Mouse (Mus musculus) left cerebral cortex, postnatal 36 days (tissue): ENCODE results near the gene Slc25a17. TPM values are rescaled to one million over a fixed set of nuclear protein-coding genes. Genes with fewer than 3 reads are reported as not detected.

Source experiments
- DNase-seq, 2 experiments: peaks; one replicate each; pipeline ENCODE4 v3.0.0; 2021 to 2022; ENCODE audit warnings: low spot score in 2 of 2, mixed read lengths in 1 of 2
- intact Hi-C: fragments of 180-260 bp; cut with DNase I; formaldehyde crosslinking; loops from one replicate; pipeline ENCODE4 v1.15.1; 2025
- total RNA-seq, 2 experiments: library from RNA; stranded (reverse); gene quantifications; 2 replicates each; pipeline ENCODE4 v1.2.3; 2021

Gene Slc25a17
- total RNA-seq, 2 experiments from 2014 or later = 39.3 to 41.7 TPM

DNA sequence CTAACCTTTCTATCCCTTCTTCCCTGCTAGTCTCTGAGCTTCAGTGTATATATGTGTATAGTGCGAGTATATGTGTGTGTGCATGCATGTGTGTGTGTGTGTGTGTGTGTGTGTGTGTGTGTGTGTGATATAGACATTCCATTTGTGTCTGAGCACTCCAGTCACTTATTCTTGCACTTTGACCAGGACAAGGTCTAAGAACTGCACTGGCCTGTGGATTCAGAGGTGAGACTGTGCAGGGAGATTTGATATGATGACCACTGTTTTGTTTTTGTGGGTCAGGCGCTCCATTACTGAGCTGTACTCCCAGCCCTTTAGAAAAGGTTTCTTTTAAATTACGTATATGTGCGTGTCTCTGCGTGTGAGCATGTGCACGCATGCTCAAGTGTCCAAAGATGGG is 54.1 kb downstream of the Slc25a17 start:
- intact Hi-C loops = loop anchor here (10.0 kb wide), 1 partner anchor 282 kb away; no protein-coding TSS in a partner anchor
- no peak for DNase-seq

- intact Hi-C loops = loop anchor here (10.0 kb wide), 1 partner anchor 280 kb away; no protein-coding TSS in a partner anchor
- DNase-seq = no peak
Measured at GRCm38 (mm10) chr15:81305035-81305434, 55.6 kb downstream of the Slc25a17 start.

DNA sequence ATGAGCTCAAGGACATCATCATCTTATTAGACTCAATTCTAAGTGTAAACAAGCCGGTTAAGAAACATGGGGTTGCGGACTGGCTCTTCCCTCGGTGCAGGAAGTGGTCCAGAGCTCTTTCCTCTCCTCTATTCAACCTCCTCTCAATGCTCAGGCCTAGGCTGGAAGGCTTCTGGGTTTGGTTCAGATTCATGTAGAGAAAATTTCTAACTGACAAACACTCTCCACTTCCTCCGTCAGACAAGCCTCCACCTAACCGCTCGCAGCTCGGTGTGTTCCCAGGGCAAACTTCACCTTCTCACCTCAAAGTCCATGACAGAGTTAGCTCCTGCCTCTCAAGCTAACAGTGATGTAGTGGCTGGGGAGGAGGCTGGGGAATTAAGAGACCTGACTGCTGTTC is 56.6 kb downstream of the Slc25a17 start:
- DNase-seq = no peak
- intact Hi-C loops = loop anchor here (5.0 to 10.0 kb wide), 3 partner anchors 37 to 279 kb away; partner anchors contain the start of gene Mchr1

GRCm38 (mm10) chr15:81302151-81302808 is 58.3 kb downstream of the Slc25a17 start:
- no peak for DNase-seq
- intact Hi-C loops = loop anchor here (5.0 to 10.0 kb wide), 3 partner anchors 35 to 277 kb away; partner anchors contain the start of gene Mchr1

DNA sequence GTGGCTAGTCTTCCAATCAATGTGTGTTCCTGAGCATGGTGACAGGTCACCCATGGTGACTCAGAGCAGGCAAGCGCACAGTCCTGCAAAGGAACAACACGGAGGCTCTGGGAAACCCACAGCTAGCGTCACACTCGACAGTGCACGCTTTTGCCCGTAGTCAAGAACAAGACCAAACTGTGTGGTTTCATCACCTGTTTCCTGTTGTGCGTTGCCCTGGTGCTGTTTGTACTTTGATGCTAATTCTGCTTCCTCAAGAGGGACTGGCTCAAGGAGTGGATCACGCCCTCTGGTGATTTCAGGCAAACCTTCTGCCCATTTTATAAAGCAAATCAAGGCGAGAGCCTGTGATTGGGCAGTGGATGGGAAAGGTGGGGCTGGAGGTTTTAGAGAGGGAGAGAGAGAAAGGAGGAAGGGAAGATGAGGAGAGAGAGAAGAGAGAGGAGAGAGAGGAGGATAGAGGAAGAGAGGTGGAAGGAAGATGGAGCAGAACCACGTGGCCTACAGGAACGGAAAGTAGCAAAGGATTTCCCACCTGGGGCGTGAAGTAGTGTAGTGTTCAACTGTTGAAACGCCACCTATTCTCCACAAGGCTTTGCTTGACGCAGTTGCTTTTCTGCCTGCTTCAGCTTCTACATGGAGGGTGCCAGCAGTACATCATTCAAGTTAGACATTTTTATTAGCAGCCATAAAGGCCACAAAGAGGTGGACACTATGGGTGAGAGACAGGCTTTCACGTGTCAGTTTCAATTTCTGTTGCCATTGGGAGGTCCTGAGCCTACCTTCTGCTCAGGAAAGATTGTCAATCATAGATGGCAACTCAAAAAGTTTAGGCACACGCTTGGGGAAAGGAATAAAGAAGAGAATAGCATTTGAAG is 59.2 kb downstream of the Slc25a17 start:
- DNase-seq = no peak
- intact Hi-C loops = loop anchor here (5.0 to 10.0 kb wide), 3 partner anchors 34 to 277 kb away; partner anchors contain the start of gene Mchr1

- intact Hi-C loops = loop anchor here (5.0 to 10.0 kb wide), 3 partner anchors 33 to 276 kb away; partner anchors contain the start of gene Mchr1
- DNase-seq = peak in 1 of 2 experiments; percentile 22
Measured at GRCm38 (mm10) chr15:81300520-81301069, 60.0 kb downstream of the Slc25a17 start.

DNA sequence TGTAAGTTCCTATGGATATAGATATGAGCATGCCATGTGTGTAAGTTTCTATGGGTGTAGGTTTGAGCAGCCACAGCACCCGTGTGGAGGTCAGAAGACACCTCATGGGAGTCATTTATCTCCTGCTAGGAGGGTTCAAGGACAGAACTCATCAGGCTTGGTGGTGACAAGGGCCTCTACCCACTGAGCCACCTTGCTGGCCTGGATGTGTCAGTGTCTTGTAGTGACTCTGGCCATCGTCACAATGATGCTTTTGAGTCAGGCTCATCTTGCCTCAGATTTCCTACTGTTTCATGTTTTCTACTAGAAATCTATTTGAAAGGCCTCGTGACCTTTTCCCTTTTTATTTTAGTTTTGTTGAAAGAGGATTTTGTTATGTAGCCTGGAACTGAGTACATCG is 61.1 kb downstream of the Slc25a17 start:
- intact Hi-C loops = no loop called here
- DNase-seq = no peak

DNA sequence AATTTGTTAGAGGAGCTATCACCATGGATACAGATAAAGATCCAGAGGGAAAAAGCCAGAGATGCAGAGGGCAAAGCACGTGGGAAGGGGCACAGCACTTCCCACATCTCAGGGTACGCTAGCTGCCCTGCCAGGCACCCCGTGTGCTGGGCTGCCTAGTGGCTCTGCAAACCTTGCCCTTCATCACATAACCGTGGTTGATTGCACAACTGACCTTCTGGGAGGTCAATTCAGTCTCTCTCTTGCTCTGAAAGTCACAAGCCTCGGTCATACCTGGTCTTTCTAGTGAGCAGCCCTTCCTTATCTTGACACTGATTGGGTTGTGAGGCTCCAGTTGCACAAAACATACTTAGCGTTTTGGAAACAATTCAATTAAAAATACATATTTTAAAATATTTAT is 62.4 kb downstream of the Slc25a17 start:
- DNase-seq = no peak
- intact Hi-C loops = no loop called here

DNA sequence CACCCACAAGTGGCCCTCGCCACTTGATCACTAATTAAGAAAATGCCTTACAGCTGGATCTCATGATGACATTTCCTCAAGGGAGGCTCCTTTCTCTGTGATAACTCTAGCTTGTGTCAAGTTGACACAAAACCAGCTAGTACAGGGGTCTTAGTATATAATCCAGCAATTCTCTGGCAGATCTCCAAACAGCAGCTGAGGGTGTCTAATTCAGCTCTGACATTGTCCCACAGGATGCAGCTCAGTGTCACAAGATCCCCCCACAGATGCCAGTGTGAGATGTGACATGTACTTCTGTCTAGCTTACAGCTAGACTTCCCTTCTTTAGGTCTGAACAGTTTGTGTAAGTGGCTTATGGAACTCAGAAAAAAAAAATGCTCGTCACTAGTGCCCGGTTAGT is 63.1 kb downstream of the Slc25a17 start:
- no peak for DNase-seq
- intact Hi-C loops = no loop called here

GRCm38 (mm10) chr15:81294897-81295296 is 65.7 kb downstream of the Slc25a17 start:
- no peak for DNase-seq
- intact Hi-C loops = no loop called here

DNA sequence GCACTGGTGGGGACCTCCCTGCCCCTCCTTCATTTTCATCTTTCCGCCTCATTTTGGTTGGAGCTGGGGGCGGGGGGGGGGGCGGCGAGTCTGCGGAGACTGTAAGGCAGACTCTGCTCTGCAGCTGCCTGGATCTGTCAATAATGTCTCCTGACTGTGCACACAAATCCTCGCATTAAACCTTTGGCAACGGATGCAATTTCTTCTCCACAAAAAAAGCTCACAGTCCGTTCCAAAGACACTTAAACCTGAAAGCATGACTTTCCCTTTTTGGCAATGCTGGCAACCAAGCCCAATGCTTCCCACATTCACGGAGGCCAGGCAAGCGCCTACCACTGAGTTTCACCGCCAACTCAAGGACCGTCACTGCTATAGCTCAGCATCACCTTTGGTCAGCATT is 66.2 kb downstream of the Slc25a17 start:
- intact Hi-C loops = no loop called here
- DNase-seq = peak; percentile 26 to 36

- intact Hi-C loops = no loop called here
- DNase-seq = peak in 1 of 2 experiments; percentile 42
Measured at GRCm38 (mm10) chr15:81290747-81291146, 69.9 kb downstream of the Slc25a17 start.

GRCm38 (mm10) chr15:81290230-81290629 is 70.4 kb downstream of the Slc25a17 start:
- intact Hi-C loops = no loop called here

DNA sequence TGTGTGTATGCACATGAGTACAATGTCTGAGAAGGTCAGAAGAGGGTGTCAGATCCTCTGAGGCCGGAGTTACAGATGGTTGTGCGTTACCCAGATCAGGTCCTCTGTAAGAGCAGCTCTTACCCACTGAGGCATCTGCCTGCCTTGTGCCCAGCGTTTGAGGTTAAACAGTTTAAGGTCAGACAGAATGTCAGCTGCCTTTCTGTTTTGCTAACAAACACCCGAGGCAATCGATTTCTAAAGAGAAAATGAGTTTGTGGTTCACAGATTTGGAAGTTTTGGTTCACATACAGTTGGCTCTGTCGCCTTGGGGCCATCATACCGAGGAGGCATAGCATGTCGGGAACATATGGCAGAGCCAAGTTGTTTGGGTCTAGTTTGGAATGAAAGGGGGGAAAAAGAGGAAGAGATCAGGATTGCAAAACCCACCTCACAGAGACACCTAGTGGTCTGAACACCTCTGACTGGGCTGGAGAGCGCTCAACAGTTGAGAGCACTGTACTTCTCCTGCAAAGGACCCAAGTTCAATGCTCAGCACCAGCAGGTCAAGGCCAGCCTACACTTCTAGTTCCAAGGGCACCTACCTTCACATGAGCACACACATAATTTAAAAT is 76.4 kb downstream of the Slc25a17 start:
- no peak for DNase-seq
- intact Hi-C loops = no loop called here

More at GRCm38 (mm10) chr15:81290230-81290629, 70.4 kb downstream of the Slc25a17 start:
- no peak for DNase-seq

GRCm38 (mm10) chr15:81278699-81279098 is 81.9 kb downstream of the Slc25a17 start:
- intact Hi-C loops = no loop called here

GRCm38 (mm10) chr15:81277928-81278327 is 82.7 kb downstream of the Slc25a17 start:
- no peak for DNase-seq
- intact Hi-C loops = no loop called here

More at GRCm38 (mm10) chr15:81278699-81279098, 81.9 kb downstream of the Slc25a17 start:
- no peak for DNase-seq

- intact Hi-C loops = no loop called here
- DNase-seq = no peak
Measured at GRCm38 (mm10) chr15:81273361-81273760, 87.3 kb downstream of the Slc25a17 start.

GRCm38 (mm10) chr15:81272305-81273053 is 88.1 kb downstream of the Slc25a17 start:
- DNase-seq = peak; percentile 60 to 70
- intact Hi-C loops = no loop called here
